Mouse (Mus musculus) midbrain, embryonic 13.5 days (tissue): ENCODE results near the gene Pawr. TPM values are rescaled to one million over a fixed set of nuclear protein-coding genes. Genes with fewer than 3 reads are reported as not detected.
"Not testable (repeated sequence)": the region's sequence is repeated elsewhere in the genome, so short reads cannot be mapped to it uniquely, and the experiment has no call there.

Experiments
- ATAC-seq: fragments of 200-750 bp; cut with Nextera tagmentation; 2 replicates; pipeline ENCODE4 v1.8.0; 2017; ENCODE audit warnings: mild to moderate bottlenecking, moderate TSS enrichment, moderate library complexity
- H3K27ac ChIP-seq: fragments of 300-500 bp; sonication (generic); 2 replicates; pipeline ENCODE4 v1.5.1; 2015; ENCODE audit warnings: inconsistent platforms, mild to moderate bottlenecking, moderate library complexity
- H3K27me3 ChIP-seq: fragments of 300-500 bp; sonication (generic); 2 replicates; pipeline ENCODE4 v1.6.1; 2015; ENCODE audit warnings: mild to moderate bottlenecking, inconsistent platforms
- H3K36me3 ChIP-seq: fragments of 300-500 bp; sonication (generic); 2 replicates; pipeline ENCODE4 v1.6.1; 2015; ENCODE audit warnings: mild to moderate bottlenecking, inconsistent platforms
- H3K4me1 ChIP-seq: fragments of 300-500 bp; sonication (generic); replicated peaks from 2 replicates; pipeline ENCODE4 v1.6.1; 2015; ENCODE audit warnings: inconsistent platforms
- H3K4me2 ChIP-seq: fragments of 300-500 bp; sonication (generic); replicated peaks from 2 replicates; pipeline ENCODE4 v1.6.1; 2015; ENCODE audit warnings: moderate library complexity, mild to moderate bottlenecking, inconsistent platforms
- H3K4me3 ChIP-seq: fragments of 300-500 bp; sonication (generic); replicated peaks from 2 replicates; pipeline ENCODE4 v1.5.1; 2015; ENCODE audit warnings: mild to moderate bottlenecking, inconsistent platforms
- H3K9ac ChIP-seq: fragments of 300-500 bp; sonication (generic); replicated peaks from 2 replicates; pipeline ENCODE4 v1.6.1; 2015; ENCODE audit warnings: mild to moderate bottlenecking, inconsistent platforms
- H3K9me3 ChIP-seq: fragments of 300-500 bp; sonication (generic); 2 replicates; pipeline ENCODE4 v1.6.1; 2016; ENCODE audit warnings: mild to moderate bottlenecking, inconsistent platforms
- WGBS: fragments of 180-500 bp; shearing (Covaris S2); methylation state at CpG from one replicate; pipeline ENCODE4 v1.1.7; 2015; 5-methylcytosine and 5-hydroxymethylcytosine counted together
- polyA plus RNA-seq: library from polyadenylated mRNA; unstranded; fragments of >200 nt; fragmentation: Nextera tagmentation; extraction: Ambion mirVana; gene quantifications from 2 replicates; pipeline ENCODE4 v1.2.1, GENCODE M21; 2015

Pawr gene
- polyA plus RNA-seq, 1 experiment from 2014 or later = 4.0 TPM

DNA sequence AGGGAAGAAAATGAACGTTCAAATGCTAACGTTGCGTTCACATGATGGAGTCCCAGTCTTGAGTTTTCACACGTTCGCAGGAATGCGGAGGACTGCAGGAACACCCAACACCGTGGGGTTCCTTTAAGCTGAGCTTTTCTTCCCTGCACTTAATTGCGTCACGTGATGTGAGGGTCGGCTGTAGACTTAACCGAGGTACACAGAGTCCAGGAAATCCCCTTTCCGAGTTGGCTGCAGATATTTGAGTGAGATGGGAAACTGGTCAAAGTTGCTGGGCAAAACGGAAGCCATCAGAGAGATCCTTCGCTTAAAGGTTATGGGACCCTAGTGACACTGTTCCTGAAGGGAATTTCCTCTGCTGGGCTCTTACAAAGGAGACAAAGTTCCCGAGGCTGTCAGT is 102.1 kb downstream of the Pawr start:
- H3K4me3 ChIP-seq = no peak overlapping the region
- 13% methylated on average over 15 of the region's 15 CpGs for WGBS
- peaks cover 13% of the 10 kb centered on the region for H3K4me1 ChIP-seq
- no peaks in the 10 kb centered on the region for H3K9me3 ChIP-seq
- H3K4me2 ChIP-seq = peak overlapping the region; percentile 17; the same call in 1 of the 2 replicates
- H3K27me3 ChIP-seq = peaks cover 3% of the 10 kb centered on the region; the same call in 1 of the 2 replicates
- H3K9ac ChIP-seq = no peak overlapping the region
- no peak overlapping the region for H3K27ac ChIP-seq
- no peak for ATAC-seq
- no peaks in the 10 kb centered on the region for H3K36me3 ChIP-seq

DNA sequence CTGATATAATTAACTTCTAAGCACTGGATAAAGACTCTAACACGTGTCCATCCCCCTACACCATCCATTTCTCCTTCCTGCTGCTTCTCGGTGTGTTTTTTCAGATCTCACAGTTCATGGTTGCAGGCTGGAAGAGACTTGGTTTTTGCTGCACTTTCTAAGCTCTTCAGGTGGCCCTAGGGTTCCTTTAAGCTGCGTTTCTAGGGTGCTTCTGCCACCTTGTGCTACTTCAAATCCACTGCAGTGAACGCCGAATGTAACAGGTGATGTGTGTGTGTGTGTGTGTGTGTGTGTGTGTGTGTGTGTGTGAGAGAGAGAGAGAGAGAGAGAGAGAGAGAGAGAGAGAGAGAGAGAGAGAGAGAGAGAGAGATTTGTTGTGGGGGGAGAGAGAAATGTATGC is 103.7 kb downstream of the Pawr start:
- no peak overlapping the region for H3K9ac ChIP-seq
- H3K4me2 ChIP-seq = no peak overlapping the region
- peak; percentile 40; the same call in 1 of the 2 replicates for ATAC-seq
- no peak overlapping the region for H3K4me3 ChIP-seq
- no peaks in the 10 kb centered on the region for H3K9me3 ChIP-seq
- H3K36me3 ChIP-seq = no peaks in the 10 kb centered on the region
- H3K27ac ChIP-seq = no peak overlapping the region
- 41% methylated on average over 5 of the region's 5 CpGs for WGBS
- H3K4me1 ChIP-seq = peaks cover 13% of the 10 kb centered on the region
- H3K27me3 ChIP-seq = peaks cover 3% of the 10 kb centered on the region; the same call in 1 of the 2 replicates

DNA sequence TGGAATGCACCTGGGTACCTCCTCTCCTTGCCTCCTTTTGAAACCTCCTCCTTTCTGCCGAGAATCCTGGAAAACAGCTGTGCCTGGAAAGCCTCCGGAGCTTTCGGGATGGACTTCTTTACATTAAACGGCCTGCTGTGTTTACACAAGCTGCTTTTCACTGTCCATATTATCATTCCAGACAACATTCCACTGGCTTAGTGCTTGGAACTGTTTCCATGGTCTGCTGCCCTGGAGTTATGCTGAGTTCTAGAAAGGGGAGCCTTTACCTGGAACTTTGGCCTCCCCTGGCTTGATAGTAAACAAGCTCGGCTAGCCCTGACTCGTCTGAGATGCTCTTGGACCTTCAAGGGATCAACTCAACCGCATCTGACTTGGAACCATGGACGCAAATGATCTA is 104.4 kb downstream of the Pawr start:
- peaks cover 13% of the 10 kb centered on the region for H3K4me1 ChIP-seq
- ATAC-seq = no peak
- no peak overlapping the region for H3K4me3 ChIP-seq
- H3K36me3 ChIP-seq = no peaks in the 10 kb centered on the region
- H3K27ac ChIP-seq = no peak overlapping the region
- no peak overlapping the region for H3K4me2 ChIP-seq
- no peak overlapping the region for H3K9ac ChIP-seq
- WGBS = 42% methylated on average over 8 of the region's 8 CpGs
- H3K27me3 ChIP-seq = peaks cover 3% of the 10 kb centered on the region; the same call in 1 of the 2 replicates
- no peaks in the 10 kb centered on the region for H3K9me3 ChIP-seq

DNA sequence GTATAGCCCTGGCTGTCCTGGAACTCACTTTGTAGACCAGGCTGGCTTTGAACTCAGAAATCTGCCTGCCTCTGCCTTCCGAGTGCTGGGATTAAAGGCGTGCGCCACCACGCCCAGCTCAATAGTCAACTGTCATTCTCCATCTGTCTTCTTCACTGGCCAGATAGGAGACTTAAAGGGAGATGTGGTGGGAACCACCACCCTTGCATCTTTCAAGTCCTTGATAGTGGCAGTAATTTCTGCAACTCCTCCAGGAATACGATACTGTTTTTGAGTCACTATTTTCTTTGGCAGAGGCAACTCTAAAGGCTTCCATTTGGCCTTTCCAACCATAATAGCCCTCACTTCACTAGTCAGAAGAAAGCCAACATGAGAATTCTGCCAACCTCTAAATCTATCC is 108.3 kb downstream of the Pawr start:
- 97% methylated on average over 5 of the region's 5 CpGs for WGBS
- H3K36me3 ChIP-seq, H3K27me3 ChIP-seq, H3K27ac ChIP-seq, H3K4me1 ChIP-seq, H3K4me3 ChIP-seq, H3K9me3 ChIP-seq, H3K9ac ChIP-seq, H3K4me2 ChIP-seq, ATAC-seq: not testable (repeated sequence)

DNA sequence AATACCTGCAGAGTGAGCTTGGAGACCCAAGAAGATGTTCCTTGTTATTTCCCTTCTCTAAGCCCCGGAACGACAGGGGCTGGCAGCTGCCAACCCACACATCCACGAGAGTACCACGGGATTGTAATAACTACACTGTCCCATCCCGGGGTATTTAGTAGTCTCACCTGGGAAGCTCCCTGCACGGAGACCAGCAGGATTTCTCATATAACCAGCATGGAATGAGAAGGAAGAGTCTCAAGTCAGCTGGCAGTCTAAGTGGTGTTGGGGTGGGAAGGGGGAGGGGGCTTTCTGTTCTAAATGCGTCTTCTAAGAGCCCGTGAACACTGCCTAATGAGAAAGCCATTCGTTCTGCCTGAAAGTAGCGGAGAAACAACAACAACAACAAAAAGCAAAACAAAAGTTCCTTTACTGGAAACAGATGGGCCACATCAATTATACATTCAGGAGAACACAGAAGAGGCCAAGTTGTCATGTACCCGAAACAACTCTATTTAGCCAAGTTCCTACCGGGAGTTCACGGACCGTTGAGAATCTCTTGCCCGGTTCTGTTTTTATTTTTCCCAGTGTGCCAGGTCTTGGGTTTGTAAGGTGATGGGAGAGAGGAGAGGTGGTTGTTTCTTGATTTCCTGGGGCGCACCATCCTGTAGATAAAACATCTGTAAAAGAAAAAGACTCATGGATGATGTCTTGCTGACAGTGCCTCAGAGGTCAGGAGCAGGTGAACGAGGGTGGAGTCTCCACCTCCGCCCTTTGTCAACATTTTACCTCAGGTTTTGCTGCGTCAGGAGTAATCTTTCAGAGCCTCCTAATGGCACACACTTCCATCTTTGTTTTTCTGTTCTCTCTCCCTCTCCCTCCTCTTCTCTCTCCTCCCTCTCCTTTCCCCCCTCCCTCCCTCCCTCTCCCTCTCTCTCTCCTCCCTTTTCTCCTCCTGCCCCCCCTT is 112.3 kb downstream of the Pawr start:
- Histone ChIP-seq H3K4me2 (peak overlapping the region; percentile 19; the same call in 1 of the 2 replicates), H3K9me3 (no peaks in the 10 kb centered on the region), H3K27me3 (peaks cover 12% of the 10 kb centered on the region), H3K4me1 (peaks cover 13% of the 10 kb centered on the region; the same call in 1 of the 2 replicates), H3K4me3 (no peak overlapping the region), H3K36me3 (no peaks in the 10 kb centered on the region), H3K27ac (no peak overlapping the region), H3K9ac (no peak overlapping the region)
- ATAC-seq = peak; percentile 16; the same call in 1 of the 2 replicates
- WGBS = 55% methylated on average over 19 of the region's 19 CpGs

DNA sequence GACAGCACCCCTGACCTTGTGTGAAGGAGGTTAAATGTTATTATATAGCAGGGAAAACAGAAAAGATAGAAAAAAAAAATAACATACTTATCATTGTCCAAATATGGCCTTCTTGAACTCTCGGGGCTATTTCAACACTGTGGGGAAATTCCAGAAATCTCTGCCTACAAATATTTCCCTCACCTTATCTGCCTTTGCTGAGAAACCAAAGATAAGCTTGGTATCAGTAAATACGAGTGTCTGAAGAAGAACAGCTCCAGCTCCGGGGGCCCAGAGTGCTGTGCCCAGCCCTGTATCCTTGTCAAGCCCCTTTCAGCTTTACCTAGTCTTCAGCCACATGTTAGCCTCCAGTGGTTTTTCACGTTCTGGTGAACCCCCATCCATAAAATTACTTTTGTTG is 113.2 kb downstream of the Pawr start:
- Histone ChIP-seq H3K27ac (no peak overlapping the region), H3K4me2 (no peak overlapping the region), H3K9me3 (no peaks in the 10 kb centered on the region), H3K9ac (no peak overlapping the region), H3K4me1 (peaks cover 13% of the 10 kb centered on the region; the same call in 1 of the 2 replicates), H3K4me3 (no peak overlapping the region), H3K27me3 (peaks cover 12% of the 10 kb centered on the region), H3K36me3 (no peaks in the 10 kb centered on the region)
- no peak for ATAC-seq
- WGBS = 73% methylated on average over 4 of the region's 4 CpGs

DNA sequence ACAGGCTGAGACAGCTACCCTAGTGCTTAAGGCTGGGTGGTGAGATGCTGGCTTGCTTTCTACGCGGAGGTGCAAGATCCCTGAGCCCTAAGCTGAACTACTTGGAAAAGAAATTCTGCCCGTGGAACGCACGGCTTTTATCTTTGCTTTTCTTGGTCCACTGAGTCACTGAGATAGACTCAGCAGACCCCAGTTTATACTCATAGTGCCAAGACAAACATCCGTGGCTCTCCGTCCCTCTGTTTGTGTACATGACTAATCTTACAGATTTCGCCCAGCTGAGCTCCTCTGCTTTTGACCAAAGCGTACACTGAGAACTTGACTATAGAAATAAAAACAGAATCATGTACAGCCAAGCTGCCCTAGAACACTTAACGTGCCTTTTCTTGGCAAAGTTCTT is 113.7 kb downstream of the Pawr start:
- Histone ChIP-seq H3K36me3 (no peaks in the 10 kb centered on the region), H3K9ac (no peak overlapping the region), H3K4me2 (0 out of 2 replicates have a peak overlapping the region, but pooled peaks have one; percentile 57), H3K9me3 (no peaks in the 10 kb centered on the region), H3K27me3 (peaks cover 12% of the 10 kb centered on the region), H3K4me3 (no peak overlapping the region), H3K27ac (no peak overlapping the region), H3K4me1 (peaks cover 13% of the 10 kb centered on the region; the same call in 1 of the 2 replicates)
- WGBS = 78% methylated on average over 10 of the region's 10 CpGs
- no peak for ATAC-seq

DNA sequence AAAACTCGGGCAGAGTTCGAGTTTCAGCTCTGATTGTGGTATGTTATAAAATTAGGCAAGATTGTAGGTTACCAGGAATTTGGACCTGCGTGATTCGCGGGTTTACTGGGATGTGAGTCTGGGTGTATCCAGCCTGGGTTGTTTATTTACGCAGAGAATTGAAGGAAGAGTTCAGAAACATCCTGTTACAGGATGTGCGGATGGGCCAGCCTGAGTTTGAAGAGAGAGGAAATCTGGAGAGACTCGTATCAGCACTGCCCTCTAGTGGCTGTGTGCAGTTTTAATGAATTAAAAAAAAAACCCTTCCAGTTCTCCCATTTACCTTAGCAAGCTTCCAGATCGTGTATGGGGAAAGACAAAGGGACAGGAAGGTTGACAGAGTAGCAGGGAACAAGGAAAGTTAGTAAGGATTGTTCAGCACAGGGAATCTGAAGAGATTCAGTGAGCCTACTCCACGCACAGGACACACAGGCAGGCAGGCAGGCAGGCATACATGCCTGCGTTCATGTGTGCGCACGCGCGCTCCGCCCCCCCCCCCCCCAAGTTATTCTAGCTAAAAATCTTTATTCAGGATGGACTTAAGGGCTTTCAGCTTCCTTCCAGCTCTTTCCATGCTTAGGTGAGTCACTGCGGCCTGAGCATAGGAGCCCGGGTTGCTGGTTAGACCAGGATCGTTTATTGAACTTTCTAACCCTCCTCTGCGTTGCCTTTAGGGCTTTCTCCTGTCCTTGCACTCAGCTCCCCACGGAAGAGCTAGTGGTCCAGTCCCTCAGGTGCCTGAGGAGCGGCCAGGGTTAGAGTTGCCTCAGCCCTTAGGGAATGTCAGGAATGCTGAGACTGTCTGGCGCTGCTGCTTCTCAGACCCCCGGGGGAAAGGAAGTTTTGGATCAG is 114.4 kb downstream of the Pawr start:
- H3K9me3 ChIP-seq = no peaks in the 10 kb centered on the region
- peak overlapping the region; percentile 52 for H3K9ac ChIP-seq
- 12% methylated on average over 24 of the region's 24 CpGs for WGBS
- peak overlapping the region; percentile 41 for H3K4me3 ChIP-seq
- peak; percentile 86 for ATAC-seq
- peaks cover 13% of the 10 kb centered on the region; the same call in 1 of the 2 replicates for H3K4me1 ChIP-seq
- H3K27ac ChIP-seq = no peak overlapping the region
- H3K4me2 ChIP-seq = peak overlapping the region; percentile 57
- H3K27me3 ChIP-seq = peaks cover 12% of the 10 kb centered on the region
- H3K36me3 ChIP-seq = no peaks in the 10 kb centered on the region

DNA sequence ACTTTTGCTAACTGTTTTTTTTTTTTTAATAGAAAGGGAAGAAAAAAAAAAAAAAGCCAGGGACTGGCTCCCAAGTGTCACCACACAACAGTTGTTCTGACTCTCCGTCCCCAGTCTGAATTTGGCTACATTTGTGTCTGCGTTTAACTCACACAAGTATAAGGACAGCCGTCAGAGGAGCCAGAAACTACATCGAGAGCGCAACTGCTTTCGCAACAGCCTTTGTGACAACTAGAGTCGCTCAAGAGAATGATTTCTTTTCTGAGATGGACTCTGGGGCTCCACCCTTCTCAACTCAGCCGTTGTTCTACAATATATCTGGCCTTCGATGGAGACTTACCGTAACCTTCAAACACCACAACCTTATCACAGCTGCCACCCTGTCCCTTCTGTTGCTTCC is 115.3 kb downstream of the Pawr start:
- H3K4me3 ChIP-seq = no peak overlapping the region
- peaks cover 12% of the 10 kb centered on the region for H3K27me3 ChIP-seq
- no peak overlapping the region for H3K27ac ChIP-seq
- no peak for ATAC-seq
- peaks cover 13% of the 10 kb centered on the region; the same call in 1 of the 2 replicates for H3K4me1 ChIP-seq
- no peak overlapping the region for H3K4me2 ChIP-seq
- H3K9ac ChIP-seq = no peak overlapping the region
- no peaks in the 10 kb centered on the region for H3K36me3 ChIP-seq
- H3K9me3 ChIP-seq = no peaks in the 10 kb centered on the region
- WGBS = 82% methylated on average over 10 of the region's 10 CpGs

DNA sequence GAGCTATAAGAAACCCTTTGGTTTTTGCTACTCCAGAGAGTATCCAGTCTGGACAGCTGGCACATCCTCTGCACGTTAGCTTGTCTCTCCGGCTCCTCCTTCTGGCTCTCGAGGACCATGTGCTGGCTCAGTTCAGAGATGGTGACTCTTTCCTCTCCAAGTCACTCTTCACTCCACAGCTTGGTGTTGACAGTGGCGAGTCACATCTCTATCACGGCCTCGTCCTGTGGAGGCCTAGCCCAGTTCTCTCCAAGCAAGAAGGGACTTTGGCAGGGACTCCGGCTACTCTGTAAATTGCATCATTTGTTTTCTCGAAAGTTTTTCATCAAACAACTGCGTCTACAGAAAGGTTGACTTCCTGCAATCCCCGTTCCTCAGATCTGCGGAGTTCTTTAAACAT is 116.5 kb downstream of the Pawr start:
- H3K4me3 ChIP-seq = no peak overlapping the region
- ATAC-seq = no peak
- WGBS = 89% methylated on average over 11 of the region's 11 CpGs
- H3K36me3 ChIP-seq = no peaks in the 10 kb centered on the region
- H3K27ac ChIP-seq = no peak overlapping the region
- H3K9me3 ChIP-seq = no peaks in the 10 kb centered on the region
- H3K4me1 ChIP-seq = peaks cover 13% of the 10 kb centered on the region; the same call in 1 of the 2 replicates
- H3K27me3 ChIP-seq = peaks cover 12% of the 10 kb centered on the region
- no peak overlapping the region for H3K4me2 ChIP-seq
- no peak overlapping the region for H3K9ac ChIP-seq

DNA sequence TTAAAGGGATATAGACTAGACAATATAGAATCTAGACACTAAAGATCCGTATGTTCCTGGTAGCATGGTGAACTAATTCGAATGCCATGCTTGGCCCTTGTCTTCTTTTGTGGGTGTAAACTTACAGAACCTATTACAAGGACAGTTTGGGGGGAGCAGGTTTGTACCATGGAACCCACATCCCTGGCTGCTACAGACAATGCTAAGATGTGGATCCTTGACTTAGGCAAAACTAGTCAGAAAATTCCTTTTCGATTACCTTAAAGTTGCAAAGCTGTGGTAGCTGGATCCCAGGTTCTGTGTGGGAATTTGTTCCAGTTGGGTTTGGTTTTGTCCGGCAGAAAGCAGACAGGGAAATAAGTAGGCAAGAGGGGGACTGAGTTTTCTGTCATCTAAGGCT is 118.5 kb downstream of the Pawr start:
- H3K4me1 ChIP-seq = peaks cover 5% of the 10 kb centered on the region; the same call in 1 of the 2 replicates
- H3K27me3 ChIP-seq = peaks cover 12% of the 10 kb centered on the region
- no peaks in the 10 kb centered on the region for H3K9me3 ChIP-seq
- no peak overlapping the region for H3K4me2 ChIP-seq
- no peak overlapping the region for H3K9ac ChIP-seq
- H3K4me3 ChIP-seq = no peak overlapping the region
- H3K36me3 ChIP-seq = no peaks in the 10 kb centered on the region
- H3K27ac ChIP-seq = no peak overlapping the region
- 90% methylated on average over 4 of the region's 4 CpGs for WGBS
- no peak for ATAC-seq
